Mouse (Mus musculus): ENCODE results near the gene Cd3eap. TPM values are rescaled to one million over a fixed set of nuclear protein-coding genes. Genes with fewer than 3 reads are reported as not detected.

Gene Cd3eap
- 7.3 TPM for polyA plus RNA-seq (2015; fragmentation: Illumina TruSeq; extraction: RNeasy Lipid Tissue Mini Kit (QIAGEN cat#74804); ENCODE audit: insufficient read depth, low replicate concordance)

GRCm38 (mm10) chr7:19359299-19359891 lies at the start of gene Cd3eap, which contains the start of gene Ppp1r13l:
Gene Cd3eap (minus strand): TSS chr7:19359483.
Gene Ppp1r13l (plus strand): TSS chr7:19359749.

GRCm38 (mm10) chr7:19404476-19404875 lies 45.2 kb upstream of the Cd3eap start, which contains the start of gene Ckm:
Gene Ckm (plus strand): TSS chr7:19404776.

GRCm38 (mm10) chr7:19403731-19404296 lies 44.5 kb upstream of the Cd3eap start, which contains the start of gene Klc3:
Gene Klc3 (minus strand): TSS chr7:19404104.

GRCm38 (mm10) chr7:19381377-19382165 lies 22.3 kb upstream of the Cd3eap start, which contains the start of gene Ercc2:
Gene Ercc2 (plus strand): TSS chr7:19382010.

GRCm38 (mm10) chr7:19344237-19344847 lies 14.9 kb downstream of the Cd3eap start, which contains the start of gene Ercc1:
Gene Ercc1 (plus strand): TSS chr7:19344778.

GRCm38 (mm10) chr7:19309884-19310641 lies 49.2 kb downstream of the Cd3eap start, which contains the start of gene Fosb:
Gene Fosb (minus strand): TSS chr7:19310051.

Other genes starting within 250 kb of the Cd3eap start
- 0.11 TPM for gene Gm4969, start 241.1 kb downstream of the Cd3eap start, polyA plus RNA-seq (2015; fragmentation: Illumina TruSeq; extraction: RNeasy Lipid Tissue Mini Kit (QIAGEN cat#74804); ENCODE audit: insufficient read depth, low replicate concordance)
- 2.9 TPM for gene Fbxo46, start 239.6 kb downstream of the Cd3eap start, polyA plus RNA-seq (2015; fragmentation: Illumina TruSeq; extraction: RNeasy Lipid Tissue Mini Kit (QIAGEN cat#74804); ENCODE audit: insufficient read depth, low replicate concordance)
- 9.4 TPM for gene Qpctl, start 210.2 kb downstream of the Cd3eap start, polyA plus RNA-seq (2015; fragmentation: Illumina TruSeq; extraction: RNeasy Lipid Tissue Mini Kit (QIAGEN cat#74804); ENCODE audit: insufficient read depth, low replicate concordance)
- gene Snrpd2, start 209.8 kb downstream of the Cd3eap start, polyA plus RNA-seq (2015; fragmentation: Illumina TruSeq; extraction: RNeasy Lipid Tissue Mini Kit (QIAGEN cat#74804); ENCODE audit: insufficient read depth, low replicate concordance): 28.2 TPM
- gene Gipr, start 193.4 kb downstream of the Cd3eap start, polyA plus RNA-seq (2015; fragmentation: Illumina TruSeq; extraction: RNeasy Lipid Tissue Mini Kit (QIAGEN cat#74804); ENCODE audit: insufficient read depth, low replicate concordance): not detected
- gene Eml2, start 183.1 kb downstream of the Cd3eap start, polyA plus RNA-seq (2015; fragmentation: Illumina TruSeq; extraction: RNeasy Lipid Tissue Mini Kit (QIAGEN cat#74804); ENCODE audit: insufficient read depth, low replicate concordance): 6.2 TPM
- gene Gpr4, start 146.9 kb downstream of the Cd3eap start, polyA plus RNA-seq (2015; fragmentation: Illumina TruSeq; extraction: RNeasy Lipid Tissue Mini Kit (QIAGEN cat#74804); ENCODE audit: insufficient read depth, low replicate concordance): 4.4 TPM
- 17.4 TPM for gene Opa3, start 131.1 kb downstream of the Cd3eap start, polyA plus RNA-seq (2015; fragmentation: Illumina TruSeq; extraction: RNeasy Lipid Tissue Mini Kit (QIAGEN cat#74804); ENCODE audit: insufficient read depth, low replicate concordance)
- 295 TPM for gene Vasp, start 87.7 kb downstream of the Cd3eap start, polyA plus RNA-seq (2015; fragmentation: Illumina TruSeq; extraction: RNeasy Lipid Tissue Mini Kit (QIAGEN cat#74804); ENCODE audit: insufficient read depth, low replicate concordance)
- gene Ppm1n, start 79.4 kb downstream of the Cd3eap start, polyA plus RNA-seq (2015; fragmentation: Illumina TruSeq; extraction: RNeasy Lipid Tissue Mini Kit (QIAGEN cat#74804); ENCODE audit: insufficient read depth, low replicate concordance): 1.3 TPM
- 1.8 TPM for gene Rtn2, start 76.9 kb downstream of the Cd3eap start, polyA plus RNA-seq (2015; fragmentation: Illumina TruSeq; extraction: RNeasy Lipid Tissue Mini Kit (QIAGEN cat#74804); ENCODE audit: insufficient read depth, low replicate concordance)
- 1.4 TPM for gene Fosb, start 49.4 kb downstream of the Cd3eap start, polyA plus RNA-seq (2015; fragmentation: Illumina TruSeq; extraction: RNeasy Lipid Tissue Mini Kit (QIAGEN cat#74804); ENCODE audit: insufficient read depth, low replicate concordance)
- 15.9 TPM for gene Ercc1, start 14.7 kb downstream of the Cd3eap start, polyA plus RNA-seq (2015; fragmentation: Illumina TruSeq; extraction: RNeasy Lipid Tissue Mini Kit (QIAGEN cat#74804); ENCODE audit: insufficient read depth, low replicate concordance)
- 0.11 TPM for gene Ppp1r13l, start 266 bp upstream of the Cd3eap start, polyA plus RNA-seq (2015; fragmentation: Illumina TruSeq; extraction: RNeasy Lipid Tissue Mini Kit (QIAGEN cat#74804); ENCODE audit: insufficient read depth, low replicate concordance)
- gene Ercc2, start 22.5 kb upstream of the Cd3eap start, polyA plus RNA-seq (2015; fragmentation: Illumina TruSeq; extraction: RNeasy Lipid Tissue Mini Kit (QIAGEN cat#74804); ENCODE audit: insufficient read depth, low replicate concordance): 21.4 TPM
- not detected for gene Klc3, start 44.6 kb upstream of the Cd3eap start, polyA plus RNA-seq (2015; fragmentation: Illumina TruSeq; extraction: RNeasy Lipid Tissue Mini Kit (QIAGEN cat#74804); ENCODE audit: insufficient read depth, low replicate concordance)
- not detected for gene Ckm, start 45.3 kb upstream of the Cd3eap start, polyA plus RNA-seq (2015; fragmentation: Illumina TruSeq; extraction: RNeasy Lipid Tissue Mini Kit (QIAGEN cat#74804); ENCODE audit: insufficient read depth, low replicate concordance)
- 9.6 TPM for gene Mark4, start 99.3 kb upstream of the Cd3eap start, polyA plus RNA-seq (2015; fragmentation: Illumina TruSeq; extraction: RNeasy Lipid Tissue Mini Kit (QIAGEN cat#74804); ENCODE audit: insufficient read depth, low replicate concordance)
- 2.4 TPM for gene Exoc3l2, start 103.8 kb upstream of the Cd3eap start, polyA plus RNA-seq (2015; fragmentation: Illumina TruSeq; extraction: RNeasy Lipid Tissue Mini Kit (QIAGEN cat#74804); ENCODE audit: insufficient read depth, low replicate concordance)
- 8.9 TPM for gene Bloc1s3, start 148.9 kb upstream of the Cd3eap start, polyA plus RNA-seq (2015; fragmentation: Illumina TruSeq; extraction: RNeasy Lipid Tissue Mini Kit (QIAGEN cat#74804); ENCODE audit: insufficient read depth, low replicate concordance)
- 4.6 TPM for gene Trappc6a, start 148.9 kb upstream of the Cd3eap start, polyA plus RNA-seq (2015; fragmentation: Illumina TruSeq; extraction: RNeasy Lipid Tissue Mini Kit (QIAGEN cat#74804); ENCODE audit: insufficient read depth, low replicate concordance)
- gene Nkpd1, start 158.4 kb upstream of the Cd3eap start, polyA plus RNA-seq (2015; fragmentation: Illumina TruSeq; extraction: RNeasy Lipid Tissue Mini Kit (QIAGEN cat#74804); ENCODE audit: insufficient read depth, low replicate concordance): 0.26 TPM
- 6.9 TPM for gene Ppp1r37, start 203.6 kb upstream of the Cd3eap start, polyA plus RNA-seq (2015; fragmentation: Illumina TruSeq; extraction: RNeasy Lipid Tissue Mini Kit (QIAGEN cat#74804); ENCODE audit: insufficient read depth, low replicate concordance)
- 2.5 TPM for gene Zfp296, start 217.8 kb upstream of the Cd3eap start, polyA plus RNA-seq (2015; fragmentation: Illumina TruSeq; extraction: RNeasy Lipid Tissue Mini Kit (QIAGEN cat#74804); ENCODE audit: insufficient read depth, low replicate concordance)
- gene Gemin7, start 218.1 kb upstream of the Cd3eap start, polyA plus RNA-seq (2015; fragmentation: Illumina TruSeq; extraction: RNeasy Lipid Tissue Mini Kit (QIAGEN cat#74804); ENCODE audit: insufficient read depth, low replicate concordance): 77.3 TPM
- 39.0 TPM for gene Clasrp, start 245.0 kb upstream of the Cd3eap start, polyA plus RNA-seq (2015; fragmentation: Illumina TruSeq; extraction: RNeasy Lipid Tissue Mini Kit (QIAGEN cat#74804); ENCODE audit: insufficient read depth, low replicate concordance)